Mouse (Mus musculus): ENCODE measurements at regions not wholly inside any gene's neighbourhood (a gene's known extent, or its start where the extent isn't known, plus 50 kb on each side); places are given as distances from the start of the nearest gene placed in this dataset.

GRCm38 (mm10) chr14:99734200-99734567, 435.7 kb downstream of the Klf5 start:
- no peak for DNase-seq

GRCm38 (mm10) chr14:99743625-99744297, 445.3 kb downstream of the Klf5 start:
- no peak for DNase-seq

- no peak for DNase-seq
These were observed 446.7 kb downstream of the Klf5 start for GRCm38 (mm10) chr14:99745209-99745608.

- no peak for DNase-seq
These were observed 449.7 kb downstream of the Klf5 start for GRCm38 (mm10) chr14:99748166-99748565.

GRCm38 (mm10) chr14:99749308-99750305, 451.1 kb downstream of the Klf5 start:
- DNase-seq, result no peak

GRCm38 (mm10) chr14:99758045-99758444, 459.6 kb downstream of the Klf5 start:
- no peak for DNase-seq

- DNase-seq, result no peak
These were observed 464.8 kb downstream of the Klf5 start for GRCm38 (mm10) chr14:99763336-99763735.

GRCm38 (mm10) chr14:99771009-99771408, 472.5 kb downstream of the Klf5 start:
- no peak for DNase-seq

GRCm38 (mm10) chr14:99772774-99773423, 474.4 kb downstream of the Klf5 start:
- no peak for DNase-seq

GRCm38 (mm10) chr14:99778477-99778876, 480.0 kb downstream of the Klf5 start:
- DNase-seq, result no peak

GRCm38 (mm10) chr14:99778957-99779356, 480.5 kb downstream of the Klf5 start:
- no peak for DNase-seq

- no peak for DNase-seq
These were observed 485.2 kb downstream of the Klf5 start for GRCm38 (mm10) chr14:99783646-99784045.

GRCm38 (mm10) chr14:99785106-99785505, 486.6 kb downstream of the Klf5 start:
- DNase-seq, result no peak

- DNase-seq, result no peak
These were observed 487.9 kb downstream of the Klf5 start for GRCm38 (mm10) chr14:99786367-99786766.

GRCm38 (mm10) chr14:99788185-99788584, 489.7 kb downstream of the Klf5 start:
- no peak for DNase-seq

GRCm38 (mm10) chr14:99796293-99796692, 488.2 kb downstream of the Klf12 start:
- DNase-seq, result no peak

- DNase-seq, result no peak
These were observed 478.4 kb downstream of the Klf12 start for GRCm38 (mm10) chr14:99806052-99806451.

- DNase-seq, result no peak
These were observed 477.9 kb downstream of the Klf12 start for GRCm38 (mm10) chr14:99806599-99806998.

- no peak for DNase-seq
These were observed 471.6 kb downstream of the Klf12 start for GRCm38 (mm10) chr14:99812741-99813485.
